Mouse (Mus musculus) CD4-positive helper T cell, adult 2 months (primary cell): ENCODE results near the gene Cdc42ep2.

ENCODE experiments used
- DNase-seq: peaks from one replicate; pipeline ENCODE4 v3.0.0-alpha.2; 2012; ENCODE audit warnings: low read depth, missing footprints, low spot score

The Cdc42ep2 gene

GRCm38 (mm10) chr19:5874391-5874968, 50.1 kb downstream of the Cdc42ep2 start:
- DNase-seq = peak; percentile 28

GRCm38 (mm10) chr19:5872931-5873556, 51.6 kb downstream of the Cdc42ep2 start:
- DNase-seq = peak; percentile 54

- peak; percentile 44 for DNase-seq
Measured at GRCm38 (mm10) chr19:5872528-5872927, 52.1 kb downstream of the Cdc42ep2 start.

- DNase-seq = no peak
Measured at GRCm38 (mm10) chr19:5871683-5872082, 52.9 kb downstream of the Cdc42ep2 start.

GRCm38 (mm10) chr19:5871273-5871672, 53.3 kb downstream of the Cdc42ep2 start:
- DNase-seq = peak; percentile 62

GRCm38 (mm10) chr19:5868096-5868495, 56.5 kb downstream of the Cdc42ep2 start:
- DNase-seq = no peak
